Mouse (Mus musculus): ENCODE measurements at regions not wholly inside any gene's neighbourhood (a gene's known extent, or its start where the extent isn't known, plus 50 kb on each side); places are given as distances from the start of the nearest gene placed in this dataset.

DNA sequence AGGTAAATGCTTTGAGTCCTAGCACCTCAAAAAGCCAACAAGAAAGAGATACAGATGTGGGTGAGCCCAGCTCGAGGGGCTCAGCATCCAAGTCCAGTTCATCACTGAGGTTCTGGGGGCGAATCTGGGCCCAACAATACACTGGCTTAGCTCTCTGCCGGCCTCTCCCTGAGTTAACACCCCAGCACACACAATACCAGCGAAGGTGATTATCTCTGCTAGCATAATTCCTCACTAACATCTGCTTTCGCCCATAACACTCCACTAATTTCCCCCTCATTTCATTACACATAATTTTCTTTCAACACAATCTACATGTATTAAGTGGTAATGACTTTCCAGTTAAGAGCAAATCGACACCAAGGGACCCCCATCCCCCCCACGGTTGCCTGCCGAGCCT is 383.9 kb upstream of the 3110018I06Rik start:
- Histone ChIP-seq H3K4me1 (0 out of 2 replicates have a peak, but pooled peaks cover 8% of the 10 kb centered on the region), H3K27me3 (no peaks in the 10 kb centered on the region), H3K4me3 (replicated peaks) (no peak overlapping the region), H3K4me2 (no peak overlapping the region), H3K27ac (peak overlapping the region; percentile 21; the same call in 1 of the 2 replicates), H3K9ac (no peak overlapping the region), H3K9me3 (no peaks in the 10 kb centered on the region), H3K36me3 (replicated peaks) (no peaks in the 10 kb centered on the region)
- WGBS, result 52% methylated on average over 8 of the region's 8 CpGs
- ATAC-seq (ENCODE audit: low FRiP score), result peak; percentile 58; the same call in 1 of the 2 replicates

DNA sequence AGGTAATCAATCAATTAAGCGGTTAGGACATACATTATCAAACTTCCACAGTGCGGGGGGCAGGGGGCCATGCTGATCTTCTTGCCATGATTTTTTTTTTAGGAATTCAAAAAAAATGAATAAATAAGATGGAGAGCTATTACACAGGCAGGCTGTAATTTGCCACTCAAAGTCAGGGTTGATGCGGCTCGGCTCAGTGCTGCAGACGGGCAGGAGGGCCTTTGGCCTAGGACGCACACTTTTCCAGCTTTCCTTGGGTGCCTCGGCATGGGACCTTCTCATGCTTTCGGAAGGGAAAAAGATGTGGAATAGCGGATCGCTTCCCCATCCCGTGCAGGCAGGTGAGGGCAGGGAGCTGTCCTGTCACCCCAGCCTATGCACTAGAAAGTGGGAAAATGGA is 383.4 kb upstream of the 3110018I06Rik start:
- Histone ChIP-seq H3K9me3 (no peaks in the 10 kb centered on the region), H3K27me3 (no peaks in the 10 kb centered on the region), H3K27ac (peak overlapping the region; percentile 66), H3K9ac (no peak overlapping the region), H3K36me3 (replicated peaks) (no peaks in the 10 kb centered on the region), H3K4me1 (0 out of 2 replicates have a peak, but pooled peaks cover 8% of the 10 kb centered on the region), H3K4me3 (replicated peaks) (no peak overlapping the region), H3K4me2 (no peak overlapping the region)
- ATAC-seq (ENCODE audit: low FRiP score), result peak; percentile 61; the same call in 1 of the 2 replicates
- 75% methylated on average over 11 of the region's 11 CpGs for WGBS

DNA sequence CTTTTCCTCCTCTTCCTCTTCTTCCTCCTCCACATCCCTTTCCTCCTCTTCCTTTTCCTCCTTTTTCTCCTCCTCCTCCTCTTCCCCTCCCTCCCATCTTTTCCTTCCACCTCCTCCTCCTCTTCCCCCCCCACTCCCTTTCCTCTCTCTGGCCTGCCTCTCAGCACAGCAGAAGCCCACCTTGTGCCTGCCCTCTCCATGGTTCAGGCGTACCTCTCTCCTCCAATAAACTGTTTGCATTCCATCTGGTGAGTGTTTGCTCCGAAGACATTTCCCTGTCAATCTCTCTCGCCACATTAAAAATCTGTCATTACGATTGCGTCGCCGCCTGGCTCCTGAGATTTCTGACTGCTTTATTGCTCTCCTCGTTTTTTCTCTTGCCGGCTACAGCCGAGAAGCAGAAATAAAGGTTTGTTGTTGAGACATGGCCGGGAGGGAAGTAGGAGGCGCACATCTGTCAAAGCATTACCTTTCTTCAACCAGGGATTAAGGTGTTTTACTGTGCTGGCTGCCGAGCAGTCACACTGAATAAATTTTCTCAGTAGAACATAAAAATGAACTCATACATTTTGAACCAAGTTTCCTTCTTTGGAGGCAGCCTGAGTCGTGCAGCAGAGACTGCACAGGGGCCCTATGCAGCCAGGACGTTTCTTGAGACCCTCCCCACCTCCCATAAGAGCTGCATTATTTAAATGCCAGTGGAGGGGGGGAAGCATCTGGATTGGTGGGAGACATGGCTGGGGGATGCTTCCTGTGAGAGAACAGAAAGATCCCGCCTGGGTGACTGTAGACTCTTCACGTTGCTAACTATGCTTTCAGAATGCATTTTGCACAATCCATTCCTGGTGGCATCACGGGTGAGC is 376.3 kb upstream of the 3110018I06Rik start:
- Histone ChIP-seq H3K9ac (no peak overlapping the region), H3K9me3 (no peaks in the 10 kb centered on the region), H3K4me2 (0 out of 2 replicates have a peak overlapping the region, but pooled peaks have one; percentile 6), H3K36me3 (replicated peaks) (no peaks in the 10 kb centered on the region), H3K27me3 (no peaks in the 10 kb centered on the region), H3K27ac (peak overlapping the region; percentile 68), H3K4me3 (replicated peaks) (no peak overlapping the region), H3K4me1 (peaks cover 9% of the 10 kb centered on the region)
- WGBS, result 56% methylated on average over 18 of the region's 18 CpGs
- ATAC-seq (ENCODE audit: low FRiP score), result no peak

DNA sequence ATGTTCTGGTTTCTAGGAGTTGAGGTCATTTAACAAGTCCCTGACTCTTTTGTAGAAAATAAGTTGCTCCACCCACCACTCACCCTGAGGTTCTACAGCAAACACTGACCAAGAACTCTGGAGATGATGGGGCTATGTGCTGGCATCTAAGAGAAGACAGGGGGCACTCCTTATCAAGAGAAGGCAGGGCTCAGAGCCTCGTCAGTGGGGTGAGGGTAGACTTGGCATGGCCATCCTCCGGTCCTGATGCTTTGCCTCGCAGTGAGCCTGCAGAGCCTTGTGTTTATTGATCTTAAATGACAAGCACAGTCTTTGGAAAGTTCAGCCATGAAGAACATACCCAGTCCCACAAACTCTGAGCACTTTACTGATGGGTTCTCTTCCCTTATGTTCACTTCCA is 370.1 kb upstream of the 3110018I06Rik start:
- no peak for ATAC-seq (ENCODE audit: low FRiP score)
- 84% methylated on average over 3 of the region's 3 CpGs for WGBS
- no peak overlapping the region for H3K4me2 ChIP-seq
- 0 out of 2 replicates have a peak, but pooled peaks cover 4% of the 10 kb centered on the region for H3K4me1 ChIP-seq
- no peak overlapping the region for H3K9ac ChIP-seq
- no peaks in the 10 kb centered on the region for H3K36me3 ChIP-seq (replicated peaks)
- no peak overlapping the region for H3K27ac ChIP-seq
- no peaks in the 10 kb centered on the region for H3K27me3 ChIP-seq
- no peak overlapping the region for H3K4me3 ChIP-seq (replicated peaks)
- no peaks in the 10 kb centered on the region for H3K9me3 ChIP-seq

DNA sequence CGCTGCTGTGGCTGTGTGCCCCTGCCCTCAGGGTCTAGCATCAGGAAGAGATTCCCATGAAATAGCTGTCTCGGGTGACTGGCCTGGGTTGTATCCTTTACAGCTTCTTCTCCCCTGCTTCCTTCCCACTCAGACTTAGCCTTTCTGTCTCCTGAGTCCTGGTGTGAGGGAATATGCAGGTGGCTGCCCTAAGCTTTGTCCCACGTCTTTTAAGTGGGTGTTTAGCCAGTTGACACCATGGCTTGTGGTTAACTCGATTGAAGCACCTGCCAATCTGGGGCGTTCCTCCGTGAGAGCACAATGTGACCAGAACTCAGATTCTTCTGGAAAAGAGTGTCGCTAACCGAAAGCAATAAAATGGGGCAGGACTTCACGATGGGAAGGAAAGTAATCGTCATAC is 369.4 kb upstream of the 3110018I06Rik start:
- no peaks in the 10 kb centered on the region for H3K36me3 ChIP-seq (replicated peaks)
- no peak overlapping the region for H3K9ac ChIP-seq
- no peak overlapping the region for H3K4me2 ChIP-seq
- no peaks in the 10 kb centered on the region for H3K9me3 ChIP-seq
- H3K4me1 ChIP-seq, result 0 out of 2 replicates have a peak, but pooled peaks cover 4% of the 10 kb centered on the region
- no peak for ATAC-seq (ENCODE audit: low FRiP score)
- no peak overlapping the region for H3K27ac ChIP-seq
- WGBS, result 72% methylated on average over 10 of the region's 10 CpGs
- H3K4me3 ChIP-seq (replicated peaks), result no peak overlapping the region
- H3K27me3 ChIP-seq, result no peaks in the 10 kb centered on the region

DNA sequence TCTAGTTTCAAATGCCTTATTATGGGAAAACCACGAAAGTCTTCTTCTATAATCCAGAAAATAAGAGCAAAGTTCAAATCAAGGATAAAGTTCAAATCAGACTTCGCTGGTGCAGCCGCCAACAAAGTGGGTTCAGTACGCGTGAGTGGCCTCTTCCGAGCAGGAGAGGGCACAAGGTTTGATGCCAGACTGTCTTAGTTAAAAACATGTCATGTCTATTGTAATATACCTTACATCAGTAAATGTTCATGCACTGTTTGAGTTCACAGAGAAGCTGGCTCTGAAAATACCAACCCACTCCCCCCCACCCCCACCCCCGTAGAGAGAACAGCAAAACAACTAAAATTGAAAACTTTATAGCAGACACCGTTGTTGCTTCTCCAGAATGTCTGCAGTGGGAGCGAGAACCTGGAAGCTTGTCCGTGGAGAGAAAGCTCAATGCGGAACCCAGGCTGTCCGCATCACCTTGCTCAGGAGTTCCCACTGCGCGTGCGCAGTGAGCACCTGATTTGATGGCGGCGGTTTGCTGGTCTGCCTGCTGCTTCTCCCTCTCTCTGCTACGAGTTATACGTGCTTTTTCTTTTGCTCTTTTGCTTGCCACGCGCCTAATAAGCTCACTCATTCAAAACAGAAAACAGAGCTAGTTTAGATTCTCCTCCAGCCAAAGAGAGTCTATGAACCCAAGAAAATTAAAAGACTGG is 367.8 kb upstream of the 3110018I06Rik start:
- Histone ChIP-seq H3K4me1 (0 out of 2 replicates have a peak, but pooled peaks cover 4% of the 10 kb centered on the region), H3K9ac (no peak overlapping the region), H3K36me3 (replicated peaks) (no peaks in the 10 kb centered on the region), H3K4me2 (no peak overlapping the region), H3K27me3 (no peaks in the 10 kb centered on the region), H3K9me3 (no peaks in the 10 kb centered on the region), H3K4me3 (replicated peaks) (no peak overlapping the region), H3K27ac (no peak overlapping the region)
- no peak for ATAC-seq (ENCODE audit: low FRiP score)
- WGBS, result 92% methylated on average over 21 of the region's 21 CpGs

DNA sequence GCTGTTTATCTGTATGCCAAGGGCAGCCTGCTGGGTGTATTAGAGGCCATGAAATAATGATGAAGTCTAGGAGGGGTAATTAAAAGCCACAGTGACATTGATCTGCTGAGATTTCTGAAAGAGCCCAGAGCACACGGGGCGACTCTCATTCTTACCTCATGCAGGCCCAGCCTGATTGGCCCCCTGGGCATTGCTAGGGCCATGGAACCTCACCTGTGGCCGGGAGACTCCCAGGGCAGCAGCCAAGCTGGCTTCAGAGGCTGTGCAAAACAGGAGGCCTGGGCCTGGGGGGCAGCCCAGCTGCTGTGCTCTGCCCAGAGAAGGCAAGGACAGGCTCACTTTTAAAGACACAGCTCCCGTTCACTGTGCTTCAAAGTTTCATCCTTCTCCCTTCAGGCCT is 366.4 kb upstream of the 3110018I06Rik start:
- Histone ChIP-seq H3K4me2 (no peak overlapping the region), H3K4me1 (0 out of 2 replicates have a peak, but pooled peaks cover 4% of the 10 kb centered on the region), H3K27ac (no peak overlapping the region), H3K27me3 (no peaks in the 10 kb centered on the region), H3K9me3 (no peaks in the 10 kb centered on the region), H3K4me3 (replicated peaks) (no peak overlapping the region), H3K36me3 (replicated peaks) (no peaks in the 10 kb centered on the region), H3K9ac (no peak overlapping the region)
- ATAC-seq (ENCODE audit: low FRiP score), result no peak
- WGBS, result 45% methylated on average over 4 of the region's 4 CpGs

DNA sequence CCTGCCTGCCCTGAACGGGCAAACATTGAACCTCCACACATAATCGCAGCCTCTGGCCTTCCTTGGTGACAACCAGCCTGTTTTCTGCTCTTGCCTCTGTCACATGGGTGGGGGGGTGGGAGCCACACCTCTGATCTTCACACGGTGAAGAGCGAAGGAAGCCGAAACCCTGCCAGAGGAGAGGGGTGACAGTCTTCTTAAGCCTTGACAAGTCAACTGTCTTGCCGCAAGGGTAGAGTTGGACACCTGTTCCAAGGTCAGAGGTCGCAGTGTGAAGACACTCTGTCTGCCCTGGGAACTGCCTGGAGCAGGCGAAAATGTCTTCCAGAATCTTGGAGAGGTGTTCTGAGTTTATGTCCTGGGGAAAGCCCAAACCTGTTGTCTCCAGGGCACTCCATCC is 364.8 kb upstream of the 3110018I06Rik start:
- H3K9ac ChIP-seq, result no peak overlapping the region
- 86% methylated on average over 8 of the region's 8 CpGs for WGBS
- H3K4me3 ChIP-seq (replicated peaks), result no peak overlapping the region
- no peak overlapping the region for H3K4me2 ChIP-seq
- H3K4me1 ChIP-seq, result 0 out of 2 replicates have a peak, but pooled peaks cover 4% of the 10 kb centered on the region
- no peaks in the 10 kb centered on the region for H3K36me3 ChIP-seq (replicated peaks)
- no peak overlapping the region for H3K27ac ChIP-seq
- no peak for ATAC-seq (ENCODE audit: low FRiP score)
- no peaks in the 10 kb centered on the region for H3K9me3 ChIP-seq
- H3K27me3 ChIP-seq, result no peaks in the 10 kb centered on the region

DNA sequence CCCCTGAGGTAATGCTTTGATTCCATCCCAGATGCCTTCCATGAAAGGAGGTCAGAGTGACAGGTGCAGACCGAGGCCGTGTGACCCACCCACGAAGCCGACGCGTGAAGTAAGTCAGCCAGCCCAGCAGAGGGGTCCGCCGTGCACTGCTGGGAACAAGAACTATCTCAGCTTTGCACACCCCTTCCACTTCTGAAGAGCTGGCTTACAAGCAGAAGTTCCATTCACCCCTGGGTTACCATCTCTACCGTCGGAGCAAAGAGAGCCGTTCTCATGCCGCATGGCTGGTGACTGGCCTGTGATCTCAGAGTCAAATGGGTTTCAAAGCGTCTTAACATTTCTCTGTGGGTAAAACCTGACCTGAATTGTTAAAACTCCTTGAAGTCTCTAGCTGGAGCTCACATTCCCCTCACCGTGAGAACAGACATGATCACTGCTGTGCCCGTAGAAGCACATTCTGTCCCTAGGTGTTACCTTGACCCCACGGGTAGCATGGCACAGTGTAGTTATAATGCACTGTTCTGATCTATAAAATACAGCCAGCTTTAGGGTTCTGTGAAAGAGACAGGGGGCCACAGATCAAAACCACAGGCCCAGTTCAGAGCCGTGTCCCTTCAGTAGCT is 364.1 kb upstream of the 3110018I06Rik start:
- Histone ChIP-seq H3K4me3 (replicated peaks) (no peak overlapping the region), H3K9ac (no peak overlapping the region), H3K27ac (no peak overlapping the region), H3K27me3 (no peaks in the 10 kb centered on the region), H3K4me1 (0 out of 2 replicates have a peak, but pooled peaks cover 4% of the 10 kb centered on the region), H3K36me3 (replicated peaks) (no peaks in the 10 kb centered on the region), H3K4me2 (no peak overlapping the region), H3K9me3 (no peaks in the 10 kb centered on the region)
- WGBS, result 89% methylated on average over 17 of the region's 17 CpGs
- ATAC-seq (ENCODE audit: low FRiP score), result no peak

DNA sequence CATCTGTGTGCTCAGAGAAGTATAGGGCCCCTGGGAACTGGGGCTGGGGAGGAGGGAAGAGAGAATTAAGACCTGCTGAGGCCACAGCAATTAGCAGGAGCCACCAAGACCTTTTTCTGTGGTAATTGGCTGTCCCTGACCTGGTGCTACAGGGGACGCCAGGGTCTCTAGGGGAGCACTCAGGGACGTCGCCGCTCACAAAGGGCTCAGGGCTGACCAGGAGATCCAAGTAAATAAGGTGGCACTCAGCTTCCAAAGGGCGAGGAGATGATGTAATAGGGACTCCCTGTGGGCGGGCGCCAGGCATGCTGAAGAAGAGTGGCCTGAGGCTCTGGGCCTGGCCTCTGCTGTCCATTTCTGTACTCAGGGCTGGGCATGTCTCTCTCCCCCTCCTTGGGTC is 363.2 kb upstream of the 3110018I06Rik start:
- H3K4me2 ChIP-seq, result no peak overlapping the region
- 0 out of 2 replicates have a peak, but pooled peaks cover 4% of the 10 kb centered on the region for H3K4me1 ChIP-seq
- no peaks in the 10 kb centered on the region for H3K27me3 ChIP-seq
- no peak overlapping the region for H3K4me3 ChIP-seq (replicated peaks)
- H3K9me3 ChIP-seq, result no peaks in the 10 kb centered on the region
- 32% methylated on average over 7 of the region's 7 CpGs for WGBS
- H3K36me3 ChIP-seq (replicated peaks), result no peaks in the 10 kb centered on the region
- H3K27ac ChIP-seq, result no peak overlapping the region
- no peak overlapping the region for H3K9ac ChIP-seq
- no peak for ATAC-seq (ENCODE audit: low FRiP score)

DNA sequence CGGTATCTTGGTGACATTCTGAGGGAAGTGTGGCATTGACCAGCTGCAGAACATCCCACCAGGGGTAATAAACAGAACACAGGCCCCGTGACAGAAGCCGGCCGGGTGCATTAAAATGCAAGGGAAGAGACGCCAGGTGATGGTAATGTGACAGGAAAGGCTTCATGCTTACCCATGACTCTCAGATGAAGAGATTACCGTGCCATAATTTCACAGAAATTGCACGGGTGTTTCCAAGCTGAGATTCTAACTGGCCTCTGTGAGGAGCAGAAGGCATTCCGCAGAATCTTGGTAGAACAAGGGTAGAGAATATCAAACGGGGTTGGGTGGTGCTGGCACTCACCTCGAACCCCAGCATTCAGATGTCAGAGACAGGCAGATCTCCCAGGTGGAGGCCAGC is 362.4 kb upstream of the 3110018I06Rik start:
- Histone ChIP-seq H3K27me3 (no peaks in the 10 kb centered on the region), H3K9ac (no peak overlapping the region)

DNA sequence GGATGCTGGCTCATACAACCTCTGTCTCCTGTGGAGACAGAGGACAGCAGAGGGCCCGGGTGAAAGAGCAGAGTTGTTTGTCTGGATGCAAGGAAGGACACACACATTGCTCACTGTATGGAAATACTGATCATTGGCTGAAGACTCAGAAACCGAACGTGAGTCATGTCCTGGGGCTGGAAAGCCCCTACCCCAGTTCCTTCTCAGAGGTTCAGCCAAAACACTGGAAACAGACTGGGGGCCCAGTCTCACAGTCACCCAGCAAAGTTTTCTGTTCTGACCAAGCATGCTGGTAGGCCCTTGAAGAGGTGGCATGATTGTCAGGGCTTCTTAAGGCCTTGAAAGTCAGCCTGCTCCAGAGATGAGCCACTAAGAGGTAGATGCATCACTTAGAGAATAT is 360.8 kb upstream of the 3110018I06Rik start:
- no peak overlapping the region for H3K4me3 ChIP-seq (replicated peaks)
- H3K27ac ChIP-seq, result no peak overlapping the region
- H3K9ac ChIP-seq, result no peak overlapping the region
- 86% methylated on average over 3 of the region's 3 CpGs for whole genome bisulfite sequencing
- no peaks in the 10 kb centered on the region for H3K27me3 ChIP-seq
- no peak overlapping the region for H3K4me2 ChIP-seq
- no peaks in the 10 kb centered on the region for H3K4me1 ChIP-seq
- H3K9me3 ChIP-seq, result no peaks in the 10 kb centered on the region
- no peaks in the 10 kb centered on the region for H3K36me3 ChIP-seq (replicated peaks)
- no peak for ATAC-seq (ENCODE audit: low FRiP score)

More for the DNA sequence above, 362.4 kb upstream of the 3110018I06Rik start:
- H3K36me3 ChIP-seq (replicated peaks), result no peaks in the 10 kb centered on the region
- no peak overlapping the region for H3K4me3 ChIP-seq (replicated peaks)
- H3K4me1 ChIP-seq, result 0 out of 2 replicates have a peak, but pooled peaks cover 4% of the 10 kb centered on the region
- WGBS, result 87% methylated on average over 10 of the region's 10 CpGs
- no peak overlapping the region for H3K4me2 ChIP-seq
- no peak for ATAC-seq (ENCODE audit: low FRiP score)
- no peaks in the 10 kb centered on the region for H3K9me3 ChIP-seq
- H3K27ac ChIP-seq, result no peak overlapping the region

Data from forebrain, embryonic 12.5 days (tissue).